Comparison of ENCODE assay signal across 18 mouse cellular contexts in the genomic region with DNA sequence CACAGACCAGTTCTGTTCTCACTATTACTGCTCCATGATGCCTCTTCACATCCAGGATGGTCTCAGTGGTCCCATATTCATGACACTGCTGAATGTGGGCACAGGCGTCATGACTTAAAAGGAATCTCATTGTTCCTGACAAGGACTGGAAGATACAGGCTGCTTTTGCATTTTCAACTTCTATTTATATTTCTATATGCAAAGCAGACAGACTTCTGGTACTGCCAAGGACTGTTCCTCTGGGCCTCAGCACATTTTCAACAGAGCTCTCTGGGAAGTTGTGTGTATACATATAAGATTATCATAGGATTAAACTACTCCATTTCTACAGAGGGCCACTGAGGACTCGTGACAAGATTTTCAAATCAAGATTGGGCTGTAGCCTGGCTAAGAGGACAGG.
"Had no signal": no experiment of that assay in that cellular context is flagged by ENCODE, and none has a peak within 500 bp of the region (broad histone marks: within the 10 kb centered on the region; RNA-seq: fewer than 3 reads in every experiment).

No protein-coding gene starts in this region.

- DNase-seq: liver, postnatal 0 days; lung, adult 2 months; lung, postnatal 14 days; lung, postnatal 36 days; right cerebral cortex, postnatal 14 days; thymus, adult 2 months; thymus, postnatal 25 days; thymus, postnatal 4 days had no signal

- H3K27me3 ChIP-seq: liver, embryonic 15.5 days; lung, embryonic 15.5 days; megakaryocyte, embryonic 14.5 days; midbrain, embryonic 12.5 days; neural tube, embryonic 12.5 days; stomach, embryonic 15.5 days had no signal

- H3K27ac ChIP-seq: liver, embryonic 15.5 days; lung, embryonic 15.5 days; macrophage; midbrain, embryonic 12.5 days; neural tube, embryonic 12.5 days; stomach, embryonic 15.5 days; stomach, postnatal 0 days had no signal

- H3K36me3 ChIP-seq: liver, embryonic 15.5 days; lung, embryonic 15.5 days; midbrain, embryonic 12.5 days; neural tube, embryonic 12.5 days; stomach, embryonic 15.5 days had no signal

- H3K9ac ChIP-seq: liver, embryonic 15.5 days; liver, postnatal 0 days; lung, embryonic 15.5 days; midbrain, embryonic 12.5 days; neural tube, embryonic 12.5 days; stomach, embryonic 15.5 days had no signal

- ATAC-seq: liver, postnatal 0 days; lung, postnatal 0 days; midbrain, embryonic 16.5 days had no signal

- H3K4me2 ChIP-seq: liver, embryonic 15.5 days; lung, embryonic 15.5 days; midbrain, embryonic 12.5 days; neural tube, embryonic 12.5 days; stomach, embryonic 15.5 days had no signal

- H3K4me1 ChIP-seq: liver, embryonic 15.5 days; lung, embryonic 15.5 days; megakaryocyte, embryonic 14.5 days; midbrain, embryonic 12.5 days; neural tube, embryonic 12.5 days had no signal

- H3K9me3 ChIP-seq: liver, embryonic 15.5 days; lung, embryonic 15.5 days; midbrain, embryonic 12.5 days; neural tube, embryonic 12.5 days; stomach, embryonic 15.5 days had no signal

- H3K4me3 ChIP-seq: liver, embryonic 15.5 days; lung, embryonic 15.5 days; megakaryocyte, embryonic 14.5 days; midbrain, embryonic 12.5 days; neural tube, embryonic 12.5 days; stomach, embryonic 15.5 days had no signal
